Mouse (Mus musculus) CD4-positive, CD25-positive, alpha-beta regulatory T cell, adult 2 months (primary cell): ENCODE measurements around the gene Foxn4.
A peak's percentile ranks its signal among the peaks of the same experiment; 100 is the strongest.

Experiments used
- DNase-seq: peaks from one replicate; pipeline ENCODE4 v3.0.0-alpha.2; 2012; ENCODE audit warnings: low read depth, low spot score

Foxn4 gene

GRCm38 (mm10) chr5:114273693-114274402 is at the start of gene Foxn4:
Gene Foxn4, minus strand, starts transcription at chr5:114273807.
- no peak for DNase-seq

GRCm38 (mm10) chr5:114323105-114323790 is 49.6 kb upstream of the Foxn4 start:
- DNase-seq: peak; percentile 87

- DNase-seq: no peak
Observed at GRCm38 (mm10) chr5:114309680-114310036, 36.1 kb upstream of the Foxn4 start.

- peak; percentile 75 for DNase-seq
Observed at GRCm38 (mm10) chr5:114308765-114309679, 35.4 kb upstream of the Foxn4 start.

- no peak for DNase-seq
Observed at GRCm38 (mm10) chr5:114306496-114306895, 32.9 kb upstream of the Foxn4 start.

- no peak for DNase-seq
Observed at GRCm38 (mm10) chr5:114303166-114303565, 29.6 kb upstream of the Foxn4 start.

- no peak for DNase-seq
Observed at GRCm38 (mm10) chr5:114299883-114300610, 26.4 kb upstream of the Foxn4 start.

- DNase-seq: no peak
Observed at GRCm38 (mm10) chr5:114299156-114299855, 25.7 kb upstream of the Foxn4 start.

- DNase-seq: no peak
Observed at GRCm38 (mm10) chr5:114298212-114298894, 24.7 kb upstream of the Foxn4 start.

- peak; percentile 27 for DNase-seq
Observed at GRCm38 (mm10) chr5:114296693-114297631, 23.4 kb upstream of the Foxn4 start.

GRCm38 (mm10) chr5:114290004-114290403 is 16.4 kb upstream of the Foxn4 start:
- DNase-seq: no peak

- DNase-seq: no peak
Observed at GRCm38 (mm10) chr5:114288874-114289273, 15.3 kb upstream of the Foxn4 start, which contains the start of gene Myo1h. Gene Myo1h, plus strand, starts transcription at chr5:114289166.

GRCm38 (mm10) chr5:114288396-114288795 is 14.8 kb upstream of the Foxn4 start:
- no peak for DNase-seq

- DNase-seq: no peak
Observed at GRCm38 (mm10) chr5:114286872-114287571, 13.4 kb upstream of the Foxn4 start.

- DNase-seq: peak; percentile 23
Observed at GRCm38 (mm10) chr5:114286102-114286501, 12.5 kb upstream of the Foxn4 start.

GRCm38 (mm10) chr5:114285398-114285700 is 11.7 kb upstream of the Foxn4 start:
- no peak for DNase-seq

GRCm38 (mm10) chr5:114284604-114285397 is 11.2 kb upstream of the Foxn4 start:
- no peak for DNase-seq

GRCm38 (mm10) chr5:114282346-114282745 is 8.7 kb upstream of the Foxn4 start:
- no peak for DNase-seq
